Mouse (Mus musculus) hindbrain, postnatal 0 days (tissue): ENCODE measurements around the gene Telo2. TPM values are rescaled to one million over a fixed set of nuclear protein-coding genes. Genes with fewer than 3 reads are reported as not detected.
"Not testable (repeated sequence)": the region's sequence is repeated elsewhere in the genome, so short reads cannot be mapped to it uniquely, and the experiment has no call there.

Experiments
- ATAC-seq: fragments of 200-750 bp; cut with Nextera tagmentation; 2 replicates; pipeline ENCODE4 v1.8.0; 2017; ENCODE audit warnings: mild to moderate bottlenecking, moderate TSS enrichment, moderate library complexity
- DNase-seq: peaks from one replicate; pipeline ENCODE4 v3.0.0-alpha.2; 2015; ENCODE audit warnings: low spot score
- H3K27ac ChIP-seq: fragments of 300-500 bp; sonication (generic); 2 replicates; pipeline ENCODE4 v1.5.1; 2014; ENCODE audit warnings: mild to moderate bottlenecking
- H3K27me3 ChIP-seq: fragments of 300-500 bp; sonication (generic); 2 replicates; pipeline ENCODE4 v1.6.1; 2014; ENCODE audit warnings: low read length, mixed read lengths; ENCODE audit not compliant: insufficient read depth
- H3K36me3 ChIP-seq: fragments of 300-500 bp; sonication (generic); 2 replicates; pipeline ENCODE4 v1.6.1; 2014; ENCODE audit warnings: low read length, mixed read lengths; ENCODE audit not compliant: insufficient read depth
- H3K4me1 ChIP-seq: fragments of 300-500 bp; sonication (generic); 2 replicates; pipeline ENCODE4 v1.6.1; 2014; ENCODE audit warnings: antibody characterized with exemption, low read length, mixed read lengths; ENCODE audit not compliant: insufficient read depth
- H3K4me2 ChIP-seq: fragments of 300-500 bp; sonication (generic); 2 replicates; pipeline ENCODE4 v1.6.1; 2014; ENCODE audit warnings: low read depth, mild to moderate bottlenecking, low read length, moderate library complexity, mixed read lengths
- H3K4me3 ChIP-seq: fragments of 300-500 bp; sonication (generic); 2 replicates; pipeline ENCODE4 v1.5.1; 2014; ENCODE audit warnings: low read length
- H3K9ac ChIP-seq: fragments of 300-500 bp; sonication (generic); replicated peaks from 2 replicates; pipeline ENCODE4 v1.6.1; 2014; ENCODE audit warnings: mild to moderate bottlenecking, low read length, moderate library complexity, mixed read lengths
- H3K9me3 ChIP-seq: fragments of 300-500 bp; sonication (generic); 2 replicates; pipeline ENCODE4 v1.6.1; 2016; ENCODE audit warnings: low read length, mixed read lengths
- CTCF ChIP-seq: IDR thresholded peaks from 2 replicates; pipeline ENCODE4 v1.5.1; 2016; ENCODE audit warnings: antibody characterized with exemption, control low read depth, low read depth
- WGBS: fragments of 180-500 bp; shearing (Covaris S2); extraction: QIAGEN DNeasy Blood & Tissue Kit; methylation state at CpG from one replicate; pipeline ENCODE4 v1.1.7; 2014; 5-methylcytosine and 5-hydroxymethylcytosine counted together
- polyA plus RNA-seq: library from polyadenylated mRNA; unstranded; fragments of >200 nt; fragmentation: Nextera tagmentation; extraction: Ambion mirVana; gene quantifications from 2 replicates; pipeline ENCODE4 v1.2.1, GENCODE M21; 2015
- total RNA-seq: library from RNA; depleted of rRNA; stranded (reverse); fragments of >200 nt; gene quantifications from 2 replicates; pipeline ENCODE4 v1.2.3, GENCODE M21; 2014

The Telo2 gene
- total and polyA plus RNA-seq, 2 experiments from 2014 or later, result 32.5 to 59.3 TPM

GRCm38 (mm10) chr17:25133275-25133698 is 17.5 kb upstream of the Telo2 start, which contains the start of gene Clcn7:
Clcn7 (plus strand) TSS chr17:25133391.
- Histone ChIP-seq H3K4me2 (peak within 1 kb of the TSS; percentile 82), H3K27me3 (no peaks in the 10 kb centered on the region; the same call in 1 of the 2 replicates), H3K9ac (peak within 1 kb of the TSS; percentile 68), H3K9me3 (no peaks in the 10 kb centered on the region), H3K36me3 (no peaks in the 10 kb centered on the region), H3K27ac (peak within 1 kb of the TSS; percentile 11; the same call in 1 of the 2 replicates), H3K4me3 (peak within 1 kb of the TSS; percentile 68), H3K4me1 (peaks cover 8% of the 10 kb centered on the region)
- WGBS, result under 1% methylated on average over 40 of the region's 40 CpGs
- peak; percentile 94 for ATAC-seq
- TF ChIP-seq CTCF, result no peak
- peak; percentile 98 for DNase-seq

DNA sequence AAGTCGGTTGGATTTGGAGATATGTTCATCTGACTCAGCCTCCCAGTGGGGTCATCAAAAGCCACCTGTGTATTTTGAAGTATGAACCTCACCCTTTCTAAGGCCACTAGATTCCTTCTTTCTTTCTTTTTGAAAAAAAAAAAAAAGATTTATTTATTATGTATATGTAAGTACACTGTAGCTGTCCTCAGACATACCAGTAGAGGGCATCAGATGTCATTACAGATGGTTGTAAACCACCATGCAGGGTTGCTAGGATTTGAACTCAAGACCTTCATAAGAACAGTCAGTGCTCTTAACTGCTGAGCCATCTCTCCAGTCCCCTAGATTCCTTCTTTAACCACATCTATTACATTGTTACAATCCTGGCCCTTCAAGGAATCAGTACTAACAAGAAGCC is 14.3 kb upstream of the Telo2 start:
- 93% methylated on average over 1 of the region's 1 CpGs for WGBS
- H3K4me2 ChIP-seq, result no peak overlapping the region
- no peak for TF ChIP-seq CTCF
- no peaks in the 10 kb centered on the region; the same call in 1 of the 2 replicates for H3K27me3 ChIP-seq
- no peak overlapping the region for H3K9ac ChIP-seq
- no peak for ATAC-seq
- no peaks in the 10 kb centered on the region for H3K9me3 ChIP-seq
- peaks cover 8% of the 10 kb centered on the region for H3K4me1 ChIP-seq
- no peak for DNase-seq
- H3K4me3 ChIP-seq, result no peak overlapping the region
- no peaks in the 10 kb centered on the region for H3K36me3 ChIP-seq
- H3K27ac ChIP-seq, result no peak overlapping the region

- WGBS, result 78% methylated on average over 9 of the region's 9 CpGs
- Histone ChIP-seq H3K4me3 (no peak overlapping the region), H3K27ac (no peak overlapping the region), H3K36me3 (no peaks in the 10 kb centered on the region), H3K27me3 (no peaks in the 10 kb centered on the region; the same call in 1 of the 2 replicates), H3K9me3 (no peaks in the 10 kb centered on the region), H3K9ac (no peak overlapping the region), H3K4me1 (no peaks in the 10 kb centered on the region), H3K4me2 (no peak overlapping the region)
- DNase-seq, result no peak
- TF ChIP-seq CTCF, result no peak
- ATAC-seq, result no peak
These were observed 11.9 kb upstream of the Telo2 start for GRCm38 (mm10) chr17:25127681-25128080.

DNA sequence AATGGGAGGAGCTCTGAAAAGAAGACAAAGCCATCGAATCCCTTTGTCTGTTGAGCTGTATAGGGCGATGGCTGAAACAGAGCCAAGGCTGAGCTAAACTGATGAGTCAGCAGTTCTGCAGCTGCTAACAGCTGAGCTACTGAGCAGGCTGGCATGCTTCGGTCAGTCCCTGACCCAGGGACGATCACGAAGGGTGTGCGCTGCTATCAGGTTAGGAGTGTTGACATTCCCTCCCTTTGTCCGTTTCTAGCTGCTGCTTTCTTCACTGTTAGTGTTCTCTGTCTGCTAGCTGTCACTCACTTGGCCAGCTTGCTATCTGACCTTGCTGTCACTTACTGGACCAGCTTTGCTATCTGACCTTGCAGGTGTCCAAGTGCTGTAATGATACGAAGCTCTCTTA is 11.3 kb upstream of the Telo2 start:
- Histone ChIP-seq H3K27ac (no peak overlapping the region), H3K27me3 (no peaks in the 10 kb centered on the region; the same call in 1 of the 2 replicates), H3K4me2 (no peak overlapping the region), H3K36me3 (no peaks in the 10 kb centered on the region), H3K9me3 (no peaks in the 10 kb centered on the region), H3K4me3 (no peak overlapping the region), H3K9ac (no peak overlapping the region), H3K4me1 (no peaks in the 10 kb centered on the region)
- no peak for TF ChIP-seq CTCF
- WGBS, result 49% methylated on average over 8 of the region's 8 CpGs
- ATAC-seq, result no peak
- peak; percentile 7 for DNase-seq

DNA sequence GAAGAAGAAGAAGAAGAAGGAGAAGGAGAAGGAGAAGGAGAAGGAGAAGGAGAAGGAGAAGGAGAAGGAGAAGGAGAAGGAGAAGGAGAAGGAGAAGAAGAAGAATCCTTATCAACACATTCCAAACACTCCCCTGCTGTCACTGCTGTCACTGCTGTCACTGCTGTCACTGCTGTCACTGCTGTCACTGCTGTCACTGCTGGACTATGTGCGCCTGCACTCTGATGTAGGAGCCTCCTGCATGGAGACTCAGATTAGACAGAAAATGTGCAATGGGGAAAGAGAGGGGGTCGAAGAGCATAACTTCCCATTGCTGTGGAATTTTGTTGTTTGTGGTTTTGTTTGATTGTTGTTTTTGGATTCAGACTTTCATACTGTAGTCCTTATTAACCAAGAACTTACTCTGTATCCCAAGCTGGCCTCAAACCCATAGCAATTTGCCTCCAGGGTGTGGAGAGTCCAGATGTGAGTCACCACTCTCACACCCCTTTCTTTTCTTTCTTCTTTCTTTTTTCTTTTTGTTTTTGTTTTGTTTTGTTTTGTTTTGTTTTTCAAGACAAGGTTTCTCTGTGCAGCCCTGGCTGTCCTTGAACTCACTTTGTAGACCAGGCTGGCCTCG is 9.8 kb upstream of the Telo2 start:
- H3K4me2 ChIP-seq, H3K36me3 ChIP-seq, H3K9me3 ChIP-seq, H3K27me3 ChIP-seq, H3K4me1 ChIP-seq, H3K27ac ChIP-seq, DNase-seq, H3K4me3 ChIP-seq, ATAC-seq, H3K9ac ChIP-seq: not testable (repeated sequence)
- WGBS, result 78% methylated on average over 3 of the region's 3 CpGs

DNA sequence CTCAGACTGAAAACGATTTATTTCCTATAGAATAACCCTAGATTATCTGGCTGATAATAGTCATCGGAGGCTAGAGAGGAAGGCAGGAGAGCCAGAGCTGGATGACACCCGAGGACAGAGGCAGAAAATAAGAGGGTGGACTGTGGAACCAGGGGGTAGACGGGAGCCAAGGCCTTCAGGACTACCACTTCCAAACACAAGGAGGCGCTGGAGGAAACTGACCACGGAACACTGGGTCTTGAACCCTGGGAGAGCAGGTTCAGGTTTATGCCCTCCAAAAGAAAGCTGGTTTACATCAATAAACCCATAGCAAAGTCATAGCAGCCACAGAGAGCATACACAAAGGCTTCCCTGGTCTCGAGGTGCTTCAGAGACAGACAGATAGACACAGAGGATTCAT is 8.2 kb upstream of the Telo2 start:
- TF ChIP-seq CTCF, result peak; percentile 35
- 32% methylated on average over 7 of the region's 7 CpGs for WGBS
- Histone ChIP-seq H3K9me3 (no peaks in the 10 kb centered on the region), H3K27ac (no peak overlapping the region), H3K9ac (no peak overlapping the region), H3K4me3 (no peak overlapping the region), H3K27me3 (no peaks in the 10 kb centered on the region), H3K36me3 (no peaks in the 10 kb centered on the region), H3K4me2 (no peak overlapping the region), H3K4me1 (no peaks in the 10 kb centered on the region)
- DNase-seq (no peak), ATAC-seq (no peak)

- no peak within 1 kb of the TSS for H3K4me2 ChIP-seq
- WGBS, result 40% methylated on average over 3 of the region's 3 CpGs
- H3K4me3 ChIP-seq, result no peak within 1 kb of the TSS
- no peaks in the 10 kb centered on the region for H3K36me3 ChIP-seq
- no peak within 1 kb of the TSS for H3K27ac ChIP-seq
- TF ChIP-seq CTCF, result no peak
- H3K9me3 ChIP-seq, result no peaks in the 10 kb centered on the region
- ATAC-seq (no peak), DNase-seq (no peak)
- no peaks in the 10 kb centered on the region for H3K4me1 ChIP-seq
- no peaks in the 10 kb centered on the region for H3K27me3 ChIP-seq
- H3K9ac ChIP-seq, result no peak within 1 kb of the TSS
These were observed 4.6 kb upstream of the Telo2 start, which contains the start of gene Ptx4 for GRCm38 (mm10) chr17:25120406-25120805. Ptx4 (plus strand) TSS chr17:25120760.
